Mouse (Mus musculus): ENCODE results near the gene Lhfpl2.
"Not testable (repeated sequence)": the region's sequence is repeated elsewhere in the genome, so short reads cannot be mapped to it uniquely, and the experiment has no call there.

Gene Lhfpl2

GRCm38 (mm10) chr13:94057563-94058560 lies at the start of gene Lhfpl2:
Gene Lhfpl2, plus strand, starts transcription at chr13:94057796.
- no peak for DNase-seq (ENCODE audit: low read depth, low spot score)

DNA sequence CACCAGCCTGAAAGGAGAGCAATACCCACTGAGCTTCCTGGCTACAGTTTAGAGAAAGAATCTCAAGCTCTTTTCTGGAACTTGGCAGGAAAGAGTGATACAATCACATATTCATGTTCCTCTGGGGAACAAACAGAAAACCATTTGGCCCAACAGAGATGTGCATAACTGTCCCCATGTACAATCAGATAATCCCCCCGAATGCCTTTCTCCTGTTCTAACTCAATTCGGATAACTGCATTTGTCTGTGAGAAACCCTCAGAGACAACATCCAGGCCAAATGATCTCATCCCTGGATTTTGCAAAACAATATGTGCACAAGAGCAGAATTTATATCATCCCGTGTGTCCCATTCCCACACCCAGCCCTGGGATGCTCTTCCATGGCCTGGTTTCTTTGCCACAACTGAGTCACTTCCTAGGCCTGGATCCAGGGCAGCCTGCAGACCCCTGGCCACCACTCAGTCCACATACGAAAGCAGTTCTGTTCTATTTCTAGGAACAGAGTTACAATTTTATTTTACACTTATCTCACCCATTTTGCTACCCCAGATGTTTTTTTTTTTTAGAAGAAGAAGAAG lies 45.5 kb upstream of the Lhfpl2 start:
- DNase-seq (ENCODE audit: low read depth, low spot score) = no peak

GRCm38 (mm10) chr13:94013986-94014385 lies 43.6 kb upstream of the Lhfpl2 start:
- no peak for DNase-seq (ENCODE audit: low read depth, low spot score)

DNA sequence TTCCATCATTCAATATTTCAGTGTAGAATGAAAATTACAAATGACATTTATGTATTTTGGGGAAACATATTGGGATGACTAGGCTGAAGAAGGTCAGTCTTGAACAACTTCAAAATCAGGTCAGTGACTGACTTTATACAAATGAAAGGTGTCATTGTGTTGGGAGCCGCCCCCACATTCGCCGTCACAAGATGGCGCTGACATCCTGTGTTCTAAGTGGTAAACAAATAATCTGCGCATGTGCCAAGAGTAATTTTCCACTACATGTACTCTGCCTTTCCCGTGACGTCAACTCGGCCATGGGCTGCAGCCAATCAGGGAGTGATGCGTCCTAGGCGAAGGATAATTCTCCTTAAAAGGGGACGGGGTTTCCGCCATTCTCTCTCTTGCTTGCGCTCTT lies 33.0 kb upstream of the Lhfpl2 start:
- DNase-seq (ENCODE audit: low read depth, low spot score) = not testable (repeated sequence)

DNA sequence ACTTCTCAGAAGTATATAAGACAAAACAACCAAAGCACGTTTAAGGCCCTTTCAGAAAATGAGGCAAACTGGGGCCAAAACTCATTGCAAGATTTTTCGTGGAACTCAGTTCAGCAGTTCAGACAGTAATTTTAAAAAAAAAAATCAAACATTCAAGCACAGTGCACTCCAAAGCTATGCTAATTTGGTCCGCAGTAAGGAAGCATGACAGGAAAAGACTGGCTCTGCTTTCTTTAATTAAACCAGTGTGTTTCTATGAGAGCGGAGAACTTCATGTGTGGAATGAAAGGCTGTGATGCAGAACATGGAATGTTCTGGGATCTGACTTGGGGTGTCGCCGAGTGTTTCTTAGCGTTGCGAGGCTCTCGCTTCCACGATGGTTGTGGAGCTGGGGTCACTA lies 28.4 kb upstream of the Lhfpl2 start:
- DNase-seq (ENCODE audit: low read depth, low spot score) = no peak

DNA sequence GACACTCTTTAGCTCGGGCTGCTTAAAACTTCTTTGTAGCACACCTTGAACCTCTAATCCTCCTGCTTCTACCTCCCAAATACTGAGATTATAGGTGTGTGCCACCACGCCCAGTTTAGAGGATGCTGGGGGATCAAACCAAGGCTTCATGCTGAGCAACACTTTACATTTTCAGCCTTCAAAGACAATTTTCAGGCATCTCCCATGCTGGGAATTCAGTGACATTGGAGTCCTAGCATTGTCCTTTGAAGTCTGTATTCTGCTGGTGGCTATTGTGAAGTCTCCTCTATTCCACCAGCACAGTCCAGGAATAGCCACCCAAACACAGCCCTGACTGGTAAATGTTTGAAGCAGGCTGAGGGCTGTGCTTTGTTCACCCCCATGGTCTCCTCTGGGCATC lies 27.0 kb upstream of the Lhfpl2 start:
- DNase-seq (ENCODE audit: low read depth, low spot score) = no peak

GRCm38 (mm10) chr13:94037313-94038051 lies 20.1 kb upstream of the Lhfpl2 start:
- DNase-seq (ENCODE audit: low read depth, low spot score) = no peak

DNA sequence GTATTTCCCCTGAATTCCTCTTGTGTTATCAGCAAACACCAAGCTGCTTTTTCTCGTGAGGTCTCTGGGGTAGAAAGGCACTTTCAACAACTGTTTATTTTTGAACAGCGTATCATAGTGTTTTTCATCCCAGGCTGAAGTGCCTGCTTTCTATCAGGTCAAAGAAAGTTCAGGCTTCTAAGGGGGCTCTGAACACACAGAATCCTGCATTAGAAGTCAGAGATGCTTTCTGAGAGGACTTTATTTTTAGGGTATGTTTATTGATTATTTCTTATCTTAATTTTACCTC lies 19.6 kb upstream of the Lhfpl2 start:
- DNase-seq (ENCODE audit: low read depth, low spot score) = no peak

- no peak for DNase-seq (ENCODE audit: low read depth, low spot score)
These were observed 7.6 kb upstream of the Lhfpl2 start for GRCm38 (mm10) chr13:94050036-94050435.

- DNase-seq (ENCODE audit: low read depth, low spot score) = no peak
These were observed 6.8 kb upstream of the Lhfpl2 start for GRCm38 (mm10) chr13:94050782-94051181.

DNA sequence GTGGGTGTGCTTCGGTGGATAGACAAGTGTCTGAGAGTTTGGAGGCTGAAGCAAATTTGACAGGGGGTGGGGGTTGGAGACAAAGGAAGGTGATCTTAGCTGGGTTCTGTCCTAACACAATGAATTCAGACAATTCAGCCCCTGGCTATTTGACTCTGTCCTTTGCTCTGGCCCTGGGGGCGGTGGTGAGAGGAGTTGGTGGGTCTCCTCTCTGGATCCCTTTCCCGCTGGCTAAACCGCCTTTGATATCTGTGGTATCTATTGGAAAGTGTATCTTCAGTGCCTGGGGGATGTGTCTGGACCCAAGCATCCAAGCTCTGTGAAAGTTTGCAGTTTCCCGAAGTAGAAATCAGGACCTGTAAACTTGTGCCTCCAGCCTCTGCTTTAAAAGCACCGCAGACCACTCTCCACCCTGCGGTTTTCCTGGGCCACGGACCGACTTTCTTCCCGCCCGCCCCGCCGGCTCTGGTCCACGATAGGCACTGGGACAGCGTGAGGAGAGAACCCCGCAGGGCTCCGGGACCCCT lies 497 bp upstream of the Lhfpl2 start:
- no peak for DNase-seq (ENCODE audit: low read depth, low spot score)

GRCm38 (mm10) chr13:94058642-94059222 lies 1.1 kb downstream of the Lhfpl2 start:
- DNase-seq (ENCODE audit: low read depth, low spot score) = no peak

DNA sequence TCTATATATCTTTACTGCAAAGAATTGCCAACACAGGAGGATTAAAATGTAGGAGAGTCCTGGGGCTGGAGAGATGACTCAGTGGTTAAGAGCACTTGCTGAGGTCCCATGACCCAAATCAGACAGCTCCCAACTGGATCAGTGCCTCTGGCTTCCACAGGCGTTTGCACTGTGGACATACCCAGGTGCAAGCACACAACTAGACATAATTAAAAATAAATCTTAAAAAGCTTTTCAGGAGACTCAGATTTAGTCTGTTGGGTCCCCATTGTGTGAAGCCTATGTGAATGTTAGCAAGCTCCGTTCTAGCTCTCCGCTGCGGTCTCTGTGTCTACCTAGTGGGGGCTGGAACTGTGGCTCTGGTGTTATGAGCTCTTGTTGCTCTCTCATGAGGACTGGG lies 1.8 kb downstream of the Lhfpl2 start:
- DNase-seq (ENCODE audit: low read depth, low spot score) = no peak

- DNase-seq (ENCODE audit: low read depth, low spot score) = no peak
These were observed 2.2 kb downstream of the Lhfpl2 start for GRCm38 (mm10) chr13:94059778-94060177.

DNA sequence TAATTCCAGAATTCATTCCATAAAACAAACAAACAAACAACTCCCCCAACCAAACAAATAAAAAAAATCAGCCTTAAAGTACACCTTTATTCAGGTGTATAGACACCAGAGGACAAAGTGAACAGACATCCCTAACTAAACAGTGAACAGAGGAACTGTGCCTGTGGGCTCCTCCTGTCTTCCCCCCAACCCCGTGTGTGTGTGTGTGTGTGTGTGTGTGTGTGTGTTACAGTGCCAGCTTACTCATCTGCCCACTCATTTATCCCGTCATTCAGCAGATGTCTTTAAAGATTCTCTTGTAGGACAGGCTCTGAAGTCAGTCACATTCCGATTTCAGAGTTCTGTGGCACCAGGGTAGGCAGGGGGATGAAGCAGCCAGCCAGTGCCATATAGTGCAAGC lies 2.9 kb downstream of the Lhfpl2 start:
- no peak for DNase-seq (ENCODE audit: low read depth, low spot score)

DNA sequence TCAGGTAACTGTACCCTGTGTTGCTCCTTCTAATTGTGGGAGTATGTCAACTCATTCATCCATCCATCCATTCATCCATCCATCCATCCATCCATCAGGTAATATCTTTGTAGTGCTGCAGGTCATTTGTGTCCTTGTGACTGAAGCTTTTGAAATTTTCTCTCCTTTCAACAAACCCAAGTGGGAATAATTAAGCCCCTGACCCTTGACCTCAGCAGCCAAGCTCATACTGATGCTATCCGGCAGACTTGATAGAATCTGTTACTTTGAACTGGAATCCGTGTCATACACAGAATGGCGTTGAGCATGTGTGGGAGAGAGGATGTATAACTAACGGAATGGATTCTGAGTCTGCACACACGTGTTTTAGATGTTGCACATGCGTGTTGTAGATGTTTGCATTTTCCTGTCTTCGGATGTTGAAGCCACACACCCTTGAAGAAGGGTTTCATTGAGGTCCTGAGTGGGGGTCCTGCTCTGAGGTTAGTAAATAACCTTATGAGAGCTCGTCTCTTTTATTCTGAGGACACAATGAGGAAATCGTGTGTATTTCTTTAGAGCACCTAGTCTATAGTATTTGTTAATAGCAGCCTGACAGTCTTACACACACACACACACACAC lies 3.8 kb downstream of the Lhfpl2 start:
- DNase-seq (ENCODE audit: low read depth, low spot score) = no peak

DNA sequence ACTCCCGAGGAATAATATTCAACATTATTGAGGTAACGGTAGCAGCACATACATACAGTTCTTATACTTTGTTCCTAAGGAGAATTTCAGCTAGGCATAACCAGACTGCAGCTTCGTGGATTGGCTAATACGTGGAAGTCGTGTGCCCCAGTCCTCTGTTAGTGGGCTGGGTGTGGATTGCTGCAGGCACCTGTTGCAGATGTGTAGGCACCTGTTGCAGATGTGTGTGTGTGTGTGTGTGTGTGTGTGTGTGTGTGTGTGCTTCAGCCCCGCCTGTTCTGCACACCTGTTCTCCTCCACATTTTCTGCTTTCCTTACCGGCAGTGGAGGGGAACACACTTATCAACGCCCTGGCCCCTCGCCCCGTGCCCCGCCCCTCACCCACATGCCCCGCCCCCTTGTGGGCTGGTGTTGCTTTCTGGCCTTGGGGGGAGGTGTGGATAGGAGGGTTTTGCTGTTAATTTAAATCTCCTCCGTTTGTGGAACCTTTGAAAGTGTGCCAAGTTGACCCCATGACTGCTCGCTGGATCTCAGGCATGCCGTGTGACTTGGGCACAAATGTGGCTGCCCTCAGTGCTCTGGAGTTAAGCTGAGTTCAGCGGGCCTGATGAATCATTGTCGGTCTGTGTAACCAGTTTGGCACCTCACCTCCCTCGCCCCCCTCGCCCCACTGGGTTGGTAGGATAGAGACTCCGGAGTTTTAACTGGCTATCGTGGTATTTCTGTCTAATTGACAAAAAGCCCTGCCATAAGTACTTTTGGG lies 4.9 kb downstream of the Lhfpl2 start:
- DNase-seq (ENCODE audit: low read depth, low spot score) = no peak

DNA sequence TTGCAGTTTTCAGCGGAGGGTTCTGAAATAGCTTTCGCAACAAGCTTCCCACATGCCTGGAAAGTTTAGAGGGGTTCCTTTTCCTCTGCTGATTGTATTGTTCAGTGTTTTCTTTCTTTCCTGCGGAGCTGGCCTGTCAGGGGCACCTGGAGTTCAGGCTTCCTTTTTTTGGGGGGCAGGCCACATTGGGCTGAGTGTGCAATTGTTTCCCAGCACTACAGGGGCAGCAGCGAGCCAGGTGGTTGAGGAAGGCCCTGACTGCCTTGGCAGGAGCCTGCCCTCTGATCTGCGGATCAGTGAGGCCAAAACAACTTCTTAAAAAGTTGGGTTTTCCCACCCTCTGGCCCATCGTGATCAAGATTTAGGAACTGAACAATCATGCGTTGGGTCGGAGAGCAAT lies 5.6 kb downstream of the Lhfpl2 start:
- DNase-seq (ENCODE audit: low read depth, low spot score) = no peak

DNA sequence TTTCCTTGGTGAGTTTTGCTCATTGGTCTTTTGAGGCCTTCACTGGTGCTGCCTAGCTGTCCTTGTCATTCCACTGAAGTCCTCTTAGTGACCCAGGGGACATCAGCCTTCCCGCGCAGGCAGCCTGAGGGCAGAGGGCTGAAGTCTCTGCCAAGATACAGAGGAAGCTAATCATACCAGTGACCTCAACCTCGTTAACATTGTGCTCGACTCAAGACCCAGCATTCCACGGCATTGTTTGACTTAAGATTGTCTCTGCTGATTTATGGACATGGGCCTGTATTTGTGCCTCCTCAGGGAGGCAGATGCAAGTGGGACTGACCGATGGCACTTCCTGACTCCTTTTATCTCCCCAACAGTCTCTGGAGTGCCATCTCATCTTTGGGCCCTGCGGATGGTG lies 7.0 kb downstream of the Lhfpl2 start:
- no peak for DNase-seq (ENCODE audit: low read depth, low spot score)

GRCm38 (mm10) chr13:94065276-94066050 lies 7.9 kb downstream of the Lhfpl2 start:
- no peak for DNase-seq (ENCODE audit: low read depth, low spot score)

Data from telencephalon, adult 2 months (tissue).